Mouse (Mus musculus): Measurements from ENCODE around the gene Iqsec3. TPM values are rescaled to one million over a fixed set of nuclear protein-coding genes. Genes with fewer than 3 reads are reported as not detected.
"Not testable (repeated sequence)": the region's sequence is repeated elsewhere in the genome, so short reads cannot be mapped to it uniquely, and the experiment has no call there.

The Iqsec3 gene
- polyA plus RNA-seq, 1 experiment from 2014 or later = not detected

GRCm38 (mm10) chr6:121401826-121402660 is 71.4 kb downstream of the Iqsec3 start:
- 0 out of 2 replicates have a peak, but pooled peaks cover 5% of the 10 kb centered on the region for H3K27me3 ChIP-seq (replicated peaks)
- 77% methylated on average over 14 of the region's 14 CpGs for WGBS
- no peak overlapping the region for H3K9ac ChIP-seq
- H3K9me3 ChIP-seq (replicated peaks) = no peaks in the 10 kb centered on the region
- H3K4me1 ChIP-seq (replicated peaks) = no peaks in the 10 kb centered on the region
- H3K36me3 ChIP-seq = no peaks in the 10 kb centered on the region
- H3K27ac ChIP-seq (ENCODE audit: poor library complexity, severe bottlenecking) = no peak overlapping the region
- H3K4me2 ChIP-seq = no peak overlapping the region
- no peak for ATAC-seq (ENCODE audit: insufficient number of reproducible peaks, low FRiP score)
- no peak overlapping the region for H3K4me3 ChIP-seq

- no peaks in the 10 kb centered on the region for H3K9me3 ChIP-seq (replicated peaks)
- ATAC-seq (ENCODE audit: insufficient number of reproducible peaks, low FRiP score) = no peak
- no peak overlapping the region for H3K27ac ChIP-seq (ENCODE audit: poor library complexity, severe bottlenecking)
- no peak overlapping the region for H3K9ac ChIP-seq
- H3K4me2 ChIP-seq = no peak overlapping the region
- no peak overlapping the region for H3K4me3 ChIP-seq
- H3K4me1 ChIP-seq (replicated peaks) = no peaks in the 10 kb centered on the region
- no peaks in the 10 kb centered on the region for H3K36me3 ChIP-seq
- WGBS = 85% methylated on average over 6 of the region's 6 CpGs
- 0 out of 2 replicates have a peak, but pooled peaks cover 5% of the 10 kb centered on the region for H3K27me3 ChIP-seq (replicated peaks)
Measured at GRCm38 (mm10) chr6:121401140-121401539, 72.3 kb downstream of the Iqsec3 start.

- peaks cover 2% of the 10 kb centered on the region for H3K27me3 ChIP-seq (replicated peaks)
- no peaks in the 10 kb centered on the region for H3K36me3 ChIP-seq
- H3K4me2 ChIP-seq = no peak overlapping the region
- no peak for ATAC-seq (ENCODE audit: insufficient number of reproducible peaks, low FRiP score)
- H3K4me1 ChIP-seq (replicated peaks) = no peaks in the 10 kb centered on the region
- no peak overlapping the region for H3K9ac ChIP-seq
- no peak overlapping the region for H3K4me3 ChIP-seq
- WGBS = 71% methylated on average over 4 of the region's 4 CpGs
- H3K9me3 ChIP-seq (replicated peaks) = peaks cover 5% of the 10 kb centered on the region
- no peak overlapping the region for H3K27ac ChIP-seq (ENCODE audit: poor library complexity, severe bottlenecking)
Measured at GRCm38 (mm10) chr6:121392610-121393252, 80.7 kb downstream of the Iqsec3 start.

- Histone ChIP-seq H3K9me3 (replicated peaks) (no peaks in the 10 kb centered on the region), H3K27me3 (replicated peaks) (peaks cover 65% of the 10 kb centered on the region)
- 73% methylated on average over 3 of the region's 3 CpGs for WGBS
Measured at GRCm38 (mm10) chr6:121385397-121385796, 88.1 kb downstream of the Iqsec3 start.

GRCm38 (mm10) chr6:121382071-121382470 is 91.4 kb downstream of the Iqsec3 start:
- 63% methylated on average over 10 of the region's 10 CpGs for WGBS

More at GRCm38 (mm10) chr6:121385397-121385796, 88.1 kb downstream of the Iqsec3 start:
- Histone ChIP-seq H3K27ac (ENCODE audit: poor library complexity, severe bottlenecking) (no peak overlapping the region), H3K4me2 (no peak overlapping the region), H3K36me3 (no peaks in the 10 kb centered on the region), H3K9ac (no peak overlapping the region), H3K4me3 (no peak overlapping the region), H3K4me1 (replicated peaks) (no peaks in the 10 kb centered on the region)
- no peak for ATAC-seq (ENCODE audit: insufficient number of reproducible peaks, low FRiP score)

GRCm38 (mm10) chr6:121380576-121380975 is 92.9 kb downstream of the Iqsec3 start:
- H3K36me3 ChIP-seq = no peaks in the 10 kb centered on the region
- no peak overlapping the region for H3K4me2 ChIP-seq
- no peak overlapping the region for H3K9ac ChIP-seq
- no peaks in the 10 kb centered on the region for H3K4me1 ChIP-seq (replicated peaks)
- H3K27ac ChIP-seq (ENCODE audit: poor library complexity, severe bottlenecking) = no peak overlapping the region
- H3K27me3 ChIP-seq (replicated peaks) = peaks cover 76% of the 10 kb centered on the region
- ATAC-seq (ENCODE audit: insufficient number of reproducible peaks, low FRiP score) = no peak
- 74% methylated on average over 8 of the region's 8 CpGs for WGBS
- no peaks in the 10 kb centered on the region for H3K9me3 ChIP-seq (replicated peaks)
- no peak overlapping the region for H3K4me3 ChIP-seq

More at GRCm38 (mm10) chr6:121382071-121382470, 91.4 kb downstream of the Iqsec3 start:
- Histone ChIP-seq H3K27ac (ENCODE audit: poor library complexity, severe bottlenecking) (no peak overlapping the region), H3K9me3 (replicated peaks) (no peaks in the 10 kb centered on the region), H3K9ac (no peak overlapping the region), H3K36me3 (no peaks in the 10 kb centered on the region), H3K27me3 (replicated peaks) (peaks cover 85% of the 10 kb centered on the region), H3K4me2 (no peak overlapping the region), H3K4me1 (replicated peaks) (no peaks in the 10 kb centered on the region), H3K4me3 (no peak overlapping the region)
- no peak for ATAC-seq (ENCODE audit: insufficient number of reproducible peaks, low FRiP score)

GRCm38 (mm10) chr6:121378256-121378655 is 95.2 kb downstream of the Iqsec3 start:
- WGBS = 54% methylated on average over 4 of the region's 4 CpGs
- no peak for ATAC-seq (ENCODE audit: insufficient number of reproducible peaks, low FRiP score)
- Histone ChIP-seq H3K9me3 (replicated peaks) (no peaks in the 10 kb centered on the region), H3K9ac (no peak overlapping the region), H3K4me3 (no peak overlapping the region), H3K4me1 (replicated peaks) (no peaks in the 10 kb centered on the region), H3K36me3 (no peaks in the 10 kb centered on the region), H3K27ac (ENCODE audit: poor library complexity, severe bottlenecking) (no peak overlapping the region), H3K27me3 (replicated peaks) (peaks cover 60% of the 10 kb centered on the region), H3K4me2 (no peak overlapping the region)

GRCm38 (mm10) chr6:121376159-121376558 is 97.3 kb downstream of the Iqsec3 start:
- H3K4me1 ChIP-seq (replicated peaks) = no peaks in the 10 kb centered on the region
- no peaks in the 10 kb centered on the region for H3K9me3 ChIP-seq (replicated peaks)
- WGBS = 43% methylated on average over 10 of the region's 12 CpGs
- H3K36me3 ChIP-seq = no peaks in the 10 kb centered on the region
- no peak overlapping the region for H3K9ac ChIP-seq
- no peak overlapping the region for H3K4me3 ChIP-seq
- peaks cover 41% of the 10 kb centered on the region for H3K27me3 ChIP-seq (replicated peaks)
- H3K27ac ChIP-seq (ENCODE audit: poor library complexity, severe bottlenecking) = no peak overlapping the region
- H3K4me2 ChIP-seq = no peak overlapping the region
- no peak for ATAC-seq (ENCODE audit: insufficient number of reproducible peaks, low FRiP score)

GRCm38 (mm10) chr6:121371197-121371980 is 102.1 kb downstream of the Iqsec3 start:
- Histone ChIP-seq H3K4me2 (no peak overlapping the region), H3K9me3 (replicated peaks) (no peaks in the 10 kb centered on the region), H3K4me1 (replicated peaks) (no peaks in the 10 kb centered on the region), H3K27ac (ENCODE audit: poor library complexity, severe bottlenecking) (no peak overlapping the region), H3K4me3 (no peak overlapping the region), H3K27me3 (replicated peaks) (0 out of 2 replicates have a peak, but pooled peaks cover 4% of the 10 kb centered on the region), H3K36me3 (no peaks in the 10 kb centered on the region), H3K9ac (no peak overlapping the region)
- 76% methylated on average over 10 of the region's 10 CpGs for WGBS
- ATAC-seq (ENCODE audit: insufficient number of reproducible peaks, low FRiP score) = no peak

GRCm38 (mm10) chr6:121367099-121367498 is 106.4 kb downstream of the Iqsec3 start:
- H3K27me3 ChIP-seq (replicated peaks) = peaks cover 21% of the 10 kb centered on the region
- H3K4me2 ChIP-seq = no peak overlapping the region
- no peak overlapping the region for H3K4me3 ChIP-seq
- no peak for ATAC-seq (ENCODE audit: insufficient number of reproducible peaks, low FRiP score)
- H3K9me3 ChIP-seq (replicated peaks) = no peaks in the 10 kb centered on the region
- H3K4me1 ChIP-seq (replicated peaks) = no peaks in the 10 kb centered on the region
- no peaks in the 10 kb centered on the region for H3K36me3 ChIP-seq
- H3K9ac ChIP-seq = no peak overlapping the region
- 49% methylated on average over 3 of the region's 3 CpGs for WGBS
- H3K27ac ChIP-seq (ENCODE audit: poor library complexity, severe bottlenecking) = no peak overlapping the region

- 13% methylated on average over 2 of the region's 2 CpGs for WGBS
- not testable (repeated sequence) for H3K9me3 ChIP-seq (replicated peaks)
Measured at GRCm38 (mm10) chr6:121366537-121366936, 106.9 kb downstream of the Iqsec3 start.

More at GRCm38 (mm10) chr6:121366537-121366936, 106.9 kb downstream of the Iqsec3 start:
- not testable (repeated sequence) for H3K27ac ChIP-seq (ENCODE audit: poor library complexity, severe bottlenecking); H3K36me3 ChIP-seq; H3K4me3 ChIP-seq; H3K4me1 ChIP-seq (replicated peaks); H3K4me2 ChIP-seq; ATAC-seq (ENCODE audit: insufficient number of reproducible peaks, low FRiP score); H3K9ac ChIP-seq
- H3K27me3 ChIP-seq (replicated peaks) = peaks cover 21% of the 10 kb centered on the region
